Mouse (Mus musculus) spleen, postnatal 14 days (tissue): ENCODE measurements around the gene Slc22a7.

Source experiments
- DNase-seq, 2 experiments: peaks; one replicate each; pipeline ENCODE4 v3.0.0; 2021 to 2022; ENCODE audit warnings: low spot score in 2 of 2

The Slc22a7 gene

GRCm38 (mm10) chr17:46436672-46437366 lies 1.4 kb downstream of the Slc22a7 start:
- DNase-seq, result no peak

- DNase-seq, result no peak
Measured at GRCm38 (mm10) chr17:46433627-46434026, 4.6 kb downstream of the Slc22a7 start.

- DNase-seq, result no peak
Measured at GRCm38 (mm10) chr17:46428761-46429414, 9.4 kb downstream of the Slc22a7 start, which contains the start of gene Crip3. Gene Crip3, plus strand, starts transcription at chr17:46428926.

GRCm38 (mm10) chr17:46426496-46426895 lies 11.8 kb downstream of the Slc22a7 start:
- no peak for DNase-seq

- DNase-seq, result no peak
Measured at GRCm38 (mm10) chr17:46419717-46420116, 18.5 kb downstream of the Slc22a7 start.

- no peak for DNase-seq
Measured at GRCm38 (mm10) chr17:46418628-46419027, 19.6 kb downstream of the Slc22a7 start.

GRCm38 (mm10) chr17:46408478-46408877 lies 29.8 kb downstream of the Slc22a7 start:
- no peak for DNase-seq

- DNase-seq, result no peak
Measured at GRCm38 (mm10) chr17:46394631-46395030, 43.6 kb downstream of the Slc22a7 start.

- DNase-seq, result peak in 1 of 2 experiments; percentile 27
Measured at GRCm38 (mm10) chr17:46393012-46393411, 45.2 kb downstream of the Slc22a7 start.

GRCm38 (mm10) chr17:46388200-46388599 lies 50.1 kb downstream of the Slc22a7 start:
- no peak for DNase-seq

GRCm38 (mm10) chr17:46384061-46384801 lies 54.0 kb downstream of the Slc22a7 start:
- peak in 1 of 2 experiments; percentile 12 for DNase-seq

GRCm38 (mm10) chr17:46383294-46384060 lies 54.8 kb downstream of the Slc22a7 start, which contains the start of gene Zfp318:
Gene Zfp318, plus strand, starts transcription at chr17:46383731.
- peak; percentile 94 for DNase-seq
